Mouse (Mus musculus) hindbrain, embryonic 12.5 days (tissue): ENCODE measurements around the gene Gm12789. TPM values are rescaled to one million over a fixed set of nuclear protein-coding genes. Genes with fewer than 3 reads are reported as not detected.
"Not testable (repeated sequence)": the region's sequence is repeated elsewhere in the genome, so short reads cannot be mapped to it uniquely, and the experiment has no call there.

ENCODE experiments used
- ATAC-seq: fragments of 200-750 bp; cut with Nextera tagmentation; 2 replicates; pipeline ENCODE4 v1.8.0; 2017; ENCODE audit warnings: moderate TSS enrichment; ENCODE audit not compliant: low FRiP score
- H3K27ac ChIP-seq: fragments of 300-500 bp; sonication (generic); 2 replicates; pipeline ENCODE4 v1.5.1; 2016; ENCODE audit warnings: mild to moderate bottlenecking
- H3K27me3 ChIP-seq: fragments of 300-500 bp; sonication (generic); 2 replicates; pipeline ENCODE4 v1.6.1; 2016; ENCODE audit warnings: mild to moderate bottlenecking
- H3K36me3 ChIP-seq: fragments of 300-500 bp; sonication (generic); 2 replicates; pipeline ENCODE4 v1.6.1; 2016; ENCODE audit warnings: mild to moderate bottlenecking
- H3K4me1 ChIP-seq: fragments of 300-500 bp; sonication (generic); 2 replicates; pipeline ENCODE4 v1.6.1; 2016
- H3K4me2 ChIP-seq: fragments of 300-500 bp; sonication (generic); replicated peaks from 2 replicates; pipeline ENCODE4 v1.6.1; 2016; ENCODE audit warnings: mild to moderate bottlenecking
- H3K4me3 ChIP-seq: fragments of 300-500 bp; sonication (generic); 2 replicates; pipeline ENCODE4 v1.5.1; 2016; ENCODE audit warnings: mild to moderate bottlenecking
- H3K9ac ChIP-seq: fragments of 300-500 bp; sonication (generic); 2 replicates; pipeline ENCODE4 v1.6.1; 2016; ENCODE audit warnings: mild to moderate bottlenecking, moderate library complexity
- H3K9me3 ChIP-seq: fragments of 300-500 bp; sonication (generic); replicated peaks from 2 replicates; pipeline ENCODE4 v1.6.1; 2016; ENCODE audit warnings: mild to moderate bottlenecking
- WGBS: fragments of 180-500 bp; shearing (Covaris S2); methylation state at CpG from one replicate; pipeline ENCODE4 v1.1.7; 2016; 5-methylcytosine and 5-hydroxymethylcytosine counted together
- polyA plus RNA-seq: library from polyadenylated mRNA; unstranded; fragments of >200 nt; fragmentation: Nextera tagmentation; extraction: Ambion mirVana; gene quantifications from 2 replicates; pipeline ENCODE4 v1.2.1, GENCODE M21; 2016

Gene Gm12789
- polyA plus RNA-seq, result not detected in 2 replicates

- H3K9ac ChIP-seq, H3K36me3 ChIP-seq, H3K4me2 ChIP-seq, ATAC-seq, H3K27me3 ChIP-seq, H3K9me3 ChIP-seq, H3K4me3 ChIP-seq, H3K27ac ChIP-seq, H3K4me1 ChIP-seq: not testable (repeated sequence)
- 83% methylated on average over 2 of the region's 2 CpGs for WGBS
Measured at GRCm38 (mm10) chr4:101986326-101986725, at the start of gene Gm12789. Gene Gm12789 (plus strand): TSS chr4:101986626.

GRCm38 (mm10) chr4:101940107-101940506 is 46.3 kb upstream of the Gm12789 start, which contains the start of gene Gm12794:
Gene Gm12794 (plus strand): TSS chr4:101940407.
- not testable (repeated sequence) for H3K4me2 ChIP-seq, H3K9ac ChIP-seq, H3K4me1 ChIP-seq, H3K36me3 ChIP-seq, ATAC-seq, H3K27ac ChIP-seq, H3K4me3 ChIP-seq, H3K9me3 ChIP-seq, H3K27me3 ChIP-seq
- 88% methylated on average over 2 of the region's 2 CpGs for WGBS

DNA sequence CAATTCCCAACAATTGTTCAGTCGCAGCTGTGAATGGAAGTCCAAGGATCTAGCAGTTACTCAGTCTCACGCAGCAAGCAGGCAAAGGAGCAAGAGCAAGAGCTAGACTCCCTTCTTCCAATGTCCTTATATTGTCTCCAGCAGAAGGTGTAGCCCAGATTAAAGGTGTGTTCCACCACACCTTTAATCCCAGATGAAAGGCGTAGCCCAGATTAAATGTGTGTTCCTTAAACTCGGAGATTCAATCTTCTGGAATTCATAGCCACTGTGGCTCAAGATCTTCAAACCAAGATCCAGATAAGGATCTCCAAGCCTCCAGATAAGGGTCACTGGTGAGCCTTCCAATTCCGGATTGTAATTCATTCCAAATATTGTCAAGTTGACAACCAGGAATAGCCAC is 5.5 kb upstream of the Gm12789 start, which contains the start of gene Gm12790:
Gene Gm12790, minus strand, starts transcription at position 101 of the 400 bp plus-strand sequence.
- not testable (repeated sequence) for H3K27ac ChIP-seq, H3K36me3 ChIP-seq, H3K9me3 ChIP-seq, H3K4me3 ChIP-seq, H3K4me1 ChIP-seq, H3K27me3 ChIP-seq, H3K9ac ChIP-seq, ATAC-seq, H3K4me2 ChIP-seq
- WGBS, result 83% methylated on average over 1 of the region's 5 CpGs

DNA sequence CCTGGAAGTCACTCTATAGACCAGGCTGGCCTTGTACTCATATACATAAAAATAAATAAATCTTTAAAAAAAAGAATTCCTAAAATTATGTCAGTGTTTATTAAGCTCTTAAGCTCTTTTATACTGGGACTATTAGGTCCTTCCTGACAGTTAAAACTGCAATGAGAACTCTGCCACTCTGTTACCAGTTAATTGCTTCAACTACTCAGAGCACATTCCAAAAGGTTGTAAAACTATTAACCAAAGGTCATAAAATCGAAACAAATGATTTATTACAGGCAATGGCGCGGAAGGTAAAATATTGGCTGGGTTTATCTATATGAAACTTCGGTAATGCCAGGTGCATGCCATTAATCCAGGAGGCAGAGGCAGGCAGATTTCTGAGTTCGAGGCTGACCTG is 748 bp upstream of the Gm12789 start:
- no peak overlapping the region for H3K9ac ChIP-seq
- no peak overlapping the region for H3K27ac ChIP-seq
- ATAC-seq, result no peak
- H3K4me3 ChIP-seq, result no peak overlapping the region
- H3K9me3 ChIP-seq, result no peaks in the 10 kb centered on the region
- no peaks in the 10 kb centered on the region for H3K27me3 ChIP-seq
- H3K36me3 ChIP-seq, result no peaks in the 10 kb centered on the region
- no peaks in the 10 kb centered on the region for H3K4me1 ChIP-seq
- no peak overlapping the region for H3K4me2 ChIP-seq
- 89% methylated on average over 5 of the region's 5 CpGs for WGBS

GRCm38 (mm10) chr4:101997426-101997825 is 11.0 kb downstream of the Gm12789 start:
- Histone ChIP-seq H3K27ac (no peak overlapping the region), H3K36me3 (no peaks in the 10 kb centered on the region), H3K4me3 (no peak overlapping the region), H3K9me3 (no peaks in the 10 kb centered on the region), H3K9ac (no peak overlapping the region), H3K4me1 (no peaks in the 10 kb centered on the region), H3K27me3 (no peaks in the 10 kb centered on the region), H3K4me2 (no peak overlapping the region)
- WGBS, result 94% methylated on average over 5 of the region's 5 CpGs
- ATAC-seq, result no peak

DNA sequence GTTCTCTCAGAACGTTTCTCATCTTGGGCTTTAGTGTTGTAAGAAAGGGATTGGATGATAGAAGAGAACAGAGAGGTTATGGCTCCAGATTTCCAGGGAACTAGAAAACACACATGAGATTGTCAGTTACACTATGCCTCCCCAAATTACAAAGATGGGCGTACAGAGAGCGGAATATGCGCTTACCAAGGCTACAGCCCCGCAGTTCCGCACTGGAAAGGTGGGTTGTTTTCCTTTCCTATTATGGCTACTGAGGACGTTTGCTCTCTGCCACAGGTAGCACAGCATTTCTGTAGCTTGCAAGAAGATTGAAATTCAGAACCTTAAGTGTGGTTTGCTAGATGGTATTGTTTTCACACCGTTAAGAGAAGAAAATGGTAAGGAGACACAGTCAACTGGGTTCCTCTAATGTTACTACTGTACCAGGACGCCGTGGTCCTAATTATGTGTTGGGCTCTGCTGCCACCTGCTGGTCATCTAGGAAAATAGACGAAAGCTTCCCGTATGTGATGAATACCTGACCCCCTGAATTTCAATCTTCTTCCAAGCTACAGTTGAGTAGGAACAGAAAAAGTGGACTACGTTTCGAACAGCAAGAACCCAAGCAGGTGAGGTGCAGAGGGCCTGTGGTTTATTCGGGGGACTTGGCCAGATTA is 12.0 kb downstream of the Gm12789 start:
- H3K27me3 ChIP-seq, result no peaks in the 10 kb centered on the region
- no peaks in the 10 kb centered on the region for H3K4me1 ChIP-seq
- H3K4me2 ChIP-seq, result no peak overlapping the region
- WGBS, result 40% methylated on average over 15 of the region's 15 CpGs
- no peaks in the 10 kb centered on the region for H3K9me3 ChIP-seq
- ATAC-seq, result peak; percentile 61; the same call in 1 of the 2 replicates
- no peak overlapping the region for H3K27ac ChIP-seq
- no peak overlapping the region for H3K4me3 ChIP-seq
- H3K36me3 ChIP-seq, result no peaks in the 10 kb centered on the region
- H3K9ac ChIP-seq, result no peak overlapping the region

DNA sequence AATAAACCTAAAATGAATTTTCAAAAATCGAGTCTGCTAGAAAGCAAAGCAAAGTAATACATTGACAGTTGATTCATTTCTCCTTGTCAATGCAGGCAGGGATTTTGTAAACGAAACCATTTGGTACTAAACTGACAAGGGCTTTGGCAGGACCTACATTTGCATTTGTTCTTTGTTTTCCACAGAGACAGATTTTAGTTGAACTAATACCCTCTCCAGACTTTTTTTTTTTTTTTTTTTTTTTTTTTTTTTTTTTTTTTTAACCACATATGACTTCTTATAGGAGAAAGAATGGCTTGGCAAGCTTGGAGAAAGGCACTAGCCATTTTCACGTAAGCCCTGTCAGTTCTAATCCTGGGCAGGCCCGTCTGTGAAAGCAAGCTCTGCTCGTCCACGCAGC is 40.2 kb downstream of the Gm12789 start:
- H3K27ac ChIP-seq, result no peak overlapping the region
- ATAC-seq, result no peak

More for the DNA sequence above, 40.2 kb downstream of the Gm12789 start:
- H3K36me3 ChIP-seq, result no peaks in the 10 kb centered on the region
- WGBS, result 86% methylated on average over 6 of the region's 6 CpGs
- H3K4me3 ChIP-seq, result no peak overlapping the region
- H3K4me1 ChIP-seq, result no peaks in the 10 kb centered on the region
- H3K4me2 ChIP-seq, result no peak overlapping the region
- no peak overlapping the region for H3K9ac ChIP-seq
- H3K27me3 ChIP-seq, result no peaks in the 10 kb centered on the region
- no peaks in the 10 kb centered on the region for H3K9me3 ChIP-seq

Other genes with a start within 250 kb of the Gm12789 start
- gene B020004J07Rik, start 142.6 kb upstream of the Gm12789 start, polyA plus RNA-seq, result not detected in 2 replicates
- not detected in 2 replicates for gene C130073F10Rik, start 92.8 kb upstream of the Gm12789 start, polyA plus RNA-seq
- gene Gm12800, start 77.5 kb upstream of the Gm12789 start, polyA plus RNA-seq, result not detected in 2 replicates
- gene Gm12794, start 46.2 kb upstream of the Gm12789 start, polyA plus RNA-seq, result not detected in 2 replicates
- gene Gm12790, start 5.6 kb upstream of the Gm12789 start, polyA plus RNA-seq, result not detected in 2 replicates
- gene Pde4b, start 100.9 kb downstream of the Gm12789 start, polyA plus RNA-seq, result 12.5 and 13.6 TPM in 2 replicates